Mouse (Mus musculus) forebrain, embryonic 14.5 days (tissue): ENCODE results near the gene Neto2. TPM values are rescaled to one million over a fixed set of nuclear protein-coding genes. Genes with fewer than 3 reads are reported as not detected.

Source experiments
- ATAC-seq: fragments of 200-750 bp; cut with Nextera tagmentation; 2 replicates; pipeline ENCODE4 v1.8.0; 2017; ENCODE audit warnings: mild to moderate bottlenecking, moderate library complexity
- DNase-seq: peaks from one replicate; pipeline ENCODE4 v3.0.0-alpha.2; 2015; ENCODE audit warnings: low spot score
- H3K27ac ChIP-seq: fragments of 300-500 bp; sonication (generic); 2 replicates; pipeline ENCODE4 v1.5.1; 2014; ENCODE audit warnings: low read depth, mild to moderate bottlenecking, control low read depth, low read length, moderate library complexity
- H3K27me3 ChIP-seq: fragments of 300-500 bp; sonication (generic); replicated peaks from 2 replicates; pipeline ENCODE4 v1.6.1; 2014; ENCODE audit warnings: low read length, control low read depth, mixed read lengths; ENCODE audit not compliant: control insufficient read depth, insufficient read depth
- H3K36me3 ChIP-seq: fragments of 300-500 bp; sonication (generic); 2 replicates; pipeline ENCODE4 v1.6.1; 2014; ENCODE audit warnings: low read length, control low read depth; ENCODE audit not compliant: control insufficient read depth, insufficient read depth
- H3K4me1 ChIP-seq: fragments of 300-500 bp; sonication (generic); 2 replicates; pipeline ENCODE4 v1.6.1; 2014; ENCODE audit warnings: antibody characterized with exemption, low read length, control low read depth; ENCODE audit not compliant: control insufficient read depth, insufficient read depth
- H3K4me2 ChIP-seq: fragments of 300-500 bp; sonication (generic); 2 replicates; pipeline ENCODE4 v1.6.1; 2014; ENCODE audit warnings: mild to moderate bottlenecking, control low read depth, low read length
- H3K4me3 ChIP-seq: fragments of 300-500 bp; sonication (generic); 2 replicates; pipeline ENCODE4 v1.5.1; 2014; ENCODE audit warnings: low read depth, low read length, control low read depth
- H3K9ac ChIP-seq: fragments of 300-500 bp; sonication (generic); 2 replicates; pipeline ENCODE4 v1.6.1; 2014; ENCODE audit warnings: mild to moderate bottlenecking, low read length, control low read depth, moderate library complexity
- H3K9me3 ChIP-seq: fragments of 300-500 bp; sonication (generic); replicated peaks from 2 replicates; pipeline ENCODE4 v1.6.1; 2016; ENCODE audit warnings: low read length, control low read depth, mixed read lengths; ENCODE audit not compliant: control insufficient read depth
- WGBS: fragments of 180-500 bp; shearing (Covaris S2); extraction: QIAGEN DNeasy Blood & Tissue Kit; methylation state at CpG from one replicate; pipeline ENCODE4 v1.1.7; 2014; 5-methylcytosine and 5-hydroxymethylcytosine counted together
- polyA plus RNA-seq: library from polyadenylated mRNA; unstranded; fragments of >200 nt; fragmentation: Nextera tagmentation; extraction: Ambion mirVana; gene quantifications from 2 replicates; pipeline ENCODE4 v1.2.1, GENCODE M21; 2014

Neto2 gene
- 72.1 and 92.3 TPM in 2 replicates for polyA plus RNA-seq

GRCm38 (mm10) chr8:85700751-85701351 lies at the start of gene Neto2:
TSS of gene Neto2 (minus strand) at chr8:85700924.
- no peaks in the 10 kb centered on the region for H3K9me3 ChIP-seq
- peak within 1 kb of the TSS; percentile 97 for H3K9ac ChIP-seq
- H3K4me3 ChIP-seq, result peak within 1 kb of the TSS; percentile 73
- H3K27ac ChIP-seq, result peak within 1 kb of the TSS; percentile 97
- 0 out of 2 replicates have a peak, but pooled peaks cover 2% of the 10 kb centered on the region for H3K4me1 ChIP-seq
- no peaks in the 10 kb centered on the region for H3K27me3 ChIP-seq
- H3K36me3 ChIP-seq, result no peaks in the 10 kb centered on the region
- ATAC-seq, result peak; percentile 90
- peak within 1 kb of the TSS; percentile 64 for H3K4me2 ChIP-seq
- 6% methylated on average over 55 of the region's 65 CpGs for WGBS
- DNase-seq, result peak; percentile 92

- WGBS, result 96% methylated on average over 2 of the region's 2 CpGs
- ATAC-seq (no peak), DNase-seq (no peak)
- Histone ChIP-seq H3K9ac (no peak overlapping the region), H3K36me3 (no peaks in the 10 kb centered on the region), H3K27ac (no peak overlapping the region), H3K9me3 (no peaks in the 10 kb centered on the region), H3K4me3 (no peak overlapping the region), H3K4me1 (no peaks in the 10 kb centered on the region), H3K27me3 (no peaks in the 10 kb centered on the region), H3K4me2 (no peak overlapping the region)
Observed at GRCm38 (mm10) chr8:85745053-85745452, 44.3 kb upstream of the Neto2 start.

DNA sequence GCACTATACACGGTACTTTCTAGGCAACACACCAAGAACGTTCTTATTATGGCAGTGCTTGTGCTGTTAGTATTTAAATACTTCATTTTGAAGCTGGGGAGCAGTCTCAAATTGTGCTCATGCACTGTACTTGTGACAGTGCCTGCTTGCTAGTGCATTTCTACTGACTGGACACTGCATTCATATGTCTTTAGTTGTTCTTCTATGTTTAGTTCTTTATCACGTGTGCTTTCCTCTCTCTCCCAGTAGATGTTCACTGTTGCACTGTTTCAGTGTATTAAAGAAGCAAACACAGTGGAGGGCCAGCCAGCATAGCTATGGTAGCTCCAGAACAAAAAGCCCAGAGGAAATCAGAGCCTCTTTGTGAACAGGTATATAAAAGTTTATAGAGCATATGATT lies 29.8 kb upstream of the Neto2 start:
- H3K27ac ChIP-seq, result no peak overlapping the region
- no peak overlapping the region for H3K4me2 ChIP-seq
- DNase-seq (no peak), ATAC-seq (no peak)
- H3K4me3 ChIP-seq, result no peak overlapping the region
- H3K9ac ChIP-seq, result no peak overlapping the region
- H3K9me3 ChIP-seq, result no peaks in the 10 kb centered on the region
- H3K4me1 ChIP-seq, result no peaks in the 10 kb centered on the region
- WGBS, result 92% methylated on average over 3 of the region's 3 CpGs
- peaks cover 17% of the 10 kb centered on the region for H3K36me3 ChIP-seq
- no peaks in the 10 kb centered on the region for H3K27me3 ChIP-seq

- Histone ChIP-seq H3K9ac (no peak overlapping the region), H3K4me2 (no peak overlapping the region), H3K27ac (no peak overlapping the region), H3K4me1 (no peaks in the 10 kb centered on the region), H3K27me3 (no peaks in the 10 kb centered on the region), H3K36me3 (peaks cover 17% of the 10 kb centered on the region), H3K9me3 (no peaks in the 10 kb centered on the region), H3K4me3 (no peak overlapping the region)
- no peak for DNase-seq
- no peak for ATAC-seq
- 88% methylated on average over 5 of the region's 5 CpGs for WGBS
Observed at GRCm38 (mm10) chr8:85717271-85717670, 16.5 kb upstream of the Neto2 start.

- Histone ChIP-seq H3K9me3 (no peaks in the 10 kb centered on the region), H3K4me3 (no peak overlapping the region), H3K4me1 (no peaks in the 10 kb centered on the region), H3K27me3 (no peaks in the 10 kb centered on the region), H3K27ac (no peak overlapping the region), H3K9ac (no peak overlapping the region), H3K4me2 (no peak overlapping the region), H3K36me3 (peaks cover 14% of the 10 kb centered on the region)
- 95% methylated on average over 4 of the region's 4 CpGs for WGBS
- no peak for DNase-seq
- no peak for ATAC-seq
Observed at GRCm38 (mm10) chr8:85716696-85717095, 16.0 kb upstream of the Neto2 start.

- no peak overlapping the region for H3K4me2 ChIP-seq
- no peak for ATAC-seq
- H3K4me1 ChIP-seq, result no peaks in the 10 kb centered on the region
- DNase-seq, result no peak
- H3K9ac ChIP-seq, result no peak overlapping the region
- no peak overlapping the region for H3K4me3 ChIP-seq
- no peak overlapping the region for H3K27ac ChIP-seq
- no peaks in the 10 kb centered on the region for H3K9me3 ChIP-seq
- WGBS, result 85% methylated on average over 2 of the region's 2 CpGs
- no peaks in the 10 kb centered on the region for H3K36me3 ChIP-seq
- H3K27me3 ChIP-seq, result no peaks in the 10 kb centered on the region
Observed at GRCm38 (mm10) chr8:85706988-85707387, 6.3 kb upstream of the Neto2 start.

- H3K4me2 ChIP-seq, result peak overlapping the region; percentile 64
- DNase-seq (peak; percentile 90), ATAC-seq (peak; percentile 98)
- under 1% methylated on average over 72 of the region's 84 CpGs for WGBS
- H3K36me3 ChIP-seq, result no peaks in the 10 kb centered on the region
- H3K9me3 ChIP-seq, result no peaks in the 10 kb centered on the region
- no peaks in the 10 kb centered on the region for H3K27me3 ChIP-seq
- H3K27ac ChIP-seq, result peak overlapping the region; percentile 97
- peak overlapping the region; percentile 97 for H3K9ac ChIP-seq
- H3K4me1 ChIP-seq, result 0 out of 2 replicates have a peak, but pooled peaks cover 2% of the 10 kb centered on the region
- peak overlapping the region; percentile 73 for H3K4me3 ChIP-seq
Observed at GRCm38 (mm10) chr8:85700101-85700750, 498 bp downstream of the Neto2 start.

- under 1% methylated on average over 6 of the region's 6 CpGs for WGBS
- peak; percentile 37; the same call in 1 of the 2 replicates for ATAC-seq
- Histone ChIP-seq H3K9ac (no peak overlapping the region), H3K4me2 (peak overlapping the region; percentile 41), H3K27ac (no peak overlapping the region), H3K4me1 (0 out of 2 replicates have a peak, but pooled peaks cover 2% of the 10 kb centered on the region), H3K4me3 (peak overlapping the region; percentile 15), H3K36me3 (no peaks in the 10 kb centered on the region), H3K27me3 (no peaks in the 10 kb centered on the region), H3K9me3 (no peaks in the 10 kb centered on the region)
- peak; percentile 93 for DNase-seq
Observed at GRCm38 (mm10) chr8:85699051-85699450, 1.7 kb downstream of the Neto2 start.

- H3K4me3 ChIP-seq, result no peak overlapping the region
- peaks cover 14% of the 10 kb centered on the region; the same call in 1 of the 2 replicates for H3K36me3 ChIP-seq
- ATAC-seq, result no peak
- DNase-seq, result peak; percentile 52
- H3K4me1 ChIP-seq, result no peaks in the 10 kb centered on the region
- no peaks in the 10 kb centered on the region for H3K27me3 ChIP-seq
- no peak overlapping the region for H3K9ac ChIP-seq
- no peak overlapping the region for H3K4me2 ChIP-seq
- H3K9me3 ChIP-seq, result no peaks in the 10 kb centered on the region
- H3K27ac ChIP-seq, result no peak overlapping the region
Observed at GRCm38 (mm10) chr8:85665146-85665545, 35.6 kb downstream of the Neto2 start.
